Mouse (Mus musculus) G1E (cell line): ENCODE measurements at regions not wholly inside any gene's neighbourhood (a gene's known extent, or its start where the extent isn't known, plus 50 kb on each side); places are given as distances from the start of the nearest gene placed in this dataset.

ENCODE experiments used
- ATAC-seq: 2 replicates; pipeline ENCODE4 v1.8.0; 2016; ENCODE audit warnings: mild to moderate bottlenecking; ENCODE audit not compliant: insufficient number of reproducible peaks, poor library complexity, low FRiP score, severe bottlenecking; ENCODE audit errors: extremely low read depth
- DNase-seq: peaks from one replicate; pipeline ENCODE4 v3.0.0; 2012; ENCODE audit warnings: low spot score
- H3K27me3 ChIP-seq: 2 replicates; pipeline ENCODE4 v1.6.1; 2012; ENCODE audit warnings: mild to moderate bottlenecking, low read length, inconsistent platforms; ENCODE audit not compliant: insufficient read depth
- H3K36me3 ChIP-seq: replicated peaks from 2 replicates; pipeline ENCODE3; 2012; ENCODE audit warnings: mild to moderate bottlenecking, inconsistent platforms
- H3K4me1 ChIP-seq: 2 replicates; pipeline ENCODE4 v1.6.1; 2012; ENCODE audit warnings: low read depth, low read length, inconsistent platforms, mixed read lengths; ENCODE audit not compliant: insufficient read depth
- H3K4me3 ChIP-seq: 2 replicates; pipeline ENCODE4 v1.5.1; 2012; ENCODE audit warnings: low read depth, mild to moderate bottlenecking, inconsistent platforms, low read length, moderate library complexity, mixed read lengths
- H3K9me3 ChIP-seq: replicated peaks from 2 replicates; pipeline ENCODE4 v1.6.1; 2012; ENCODE audit warnings: inconsistent platforms
- CTCF ChIP-seq: IDR thresholded peaks from 2 replicates; pipeline ENCODE4 v1.5.1; 2012; ENCODE audit warnings: low read depth, low read length, inconsistent platforms, mixed read lengths
- GATA1 ChIP-seq: IDR thresholded peaks from 2 replicates; pipeline ENCODE4 v1.6.1; 2012; ENCODE audit warnings: borderline replicate concordance, low read length, inconsistent platforms, mixed read lengths
- GATA2 ChIP-seq: IDR thresholded peaks from 2 replicates; pipeline ENCODE4 v1.6.1; 2012; ENCODE audit warnings: low read depth, low read length, inconsistent platforms, borderline replicate concordance
- POLR2AphosphoS5 ChIP-seq: IDR thresholded peaks from 2 replicates; pipeline ENCODE4 v1.6.1; 2012; ENCODE audit warnings: low read depth, low read length, inconsistent platforms; ENCODE audit not compliant: insufficient replicate concordance
- TAL1 ChIP-seq: conservative IDR thresholded peaks from 2 replicates; pipeline ENCODE4 v1.6.1; 2012; ENCODE audit warnings: low read depth, low read length, inconsistent platforms, mixed read lengths

DNA sequence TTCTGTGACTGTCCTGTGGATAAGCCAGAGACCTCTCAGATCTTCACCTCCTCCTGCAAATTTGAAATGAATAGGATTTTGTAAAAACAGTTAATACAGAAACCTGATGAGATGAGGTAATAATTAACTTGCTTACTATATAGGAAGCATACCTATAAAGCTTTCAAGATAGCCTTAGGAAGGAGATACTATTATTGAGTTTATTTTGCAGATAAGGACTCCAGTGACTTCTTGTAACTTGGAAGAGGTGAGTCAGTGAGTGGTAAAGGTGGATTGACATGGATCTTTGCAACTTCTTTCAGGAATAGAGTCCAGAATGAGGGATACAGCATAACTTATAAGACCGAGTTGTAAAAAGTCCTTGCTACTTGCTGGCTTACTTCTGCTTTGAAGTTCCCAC is 315.7 kb upstream of the Slco3a1 start:
- no peak for DNase-seq

DNA sequence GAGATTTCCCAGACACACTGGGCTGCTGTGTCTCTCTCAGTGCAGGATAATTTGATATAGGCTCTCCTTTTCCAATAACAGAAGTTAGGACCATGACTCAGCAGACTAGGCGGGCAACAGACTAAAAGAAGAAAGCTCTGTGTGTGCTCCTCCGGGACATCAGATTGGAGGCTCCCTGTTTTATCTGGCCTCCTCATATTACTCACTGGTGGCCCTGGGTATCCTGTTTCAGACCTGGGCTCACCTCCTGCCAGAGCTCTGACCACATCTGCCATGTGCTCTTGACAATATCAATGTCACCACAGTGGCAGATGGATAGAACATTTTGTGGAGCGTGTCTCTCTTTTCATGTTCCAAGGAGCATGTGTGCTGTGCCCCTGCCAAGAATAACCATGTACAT is 308.1 kb upstream of the Slco3a1 start:
- ATAC-seq (no peak), DNase-seq (no peak)
- H3K9me3 ChIP-seq = no peaks in the 10 kb centered on the region
- H3K36me3 ChIP-seq = no peaks in the 10 kb centered on the region
- no peaks in the 10 kb centered on the region for H3K27me3 ChIP-seq
- TF ChIP-seq GATA2 (no peak), CTCF (no peak), TAL1 (no peak), POLR2AphosphoS5 (no peak), GATA1 (no peak)
- no peaks in the 10 kb centered on the region for H3K4me1 ChIP-seq
- no peak overlapping the region for H3K4me3 ChIP-seq

More for the DNA sequence above, 315.7 kb upstream of the Slco3a1 start:
- Histone ChIP-seq H3K36me3 (no peaks in the 10 kb centered on the region), H3K27me3 (no peaks in the 10 kb centered on the region), H3K9me3 (peaks cover 3% of the 10 kb centered on the region; the same call in 1 of the 2 replicates), H3K4me3 (no peak overlapping the region), H3K4me1 (no peaks in the 10 kb centered on the region)
- TF ChIP-seq CTCF (no peak), POLR2AphosphoS5 (no peak), TAL1 (no peak)
- no peak for ATAC-seq

DNA sequence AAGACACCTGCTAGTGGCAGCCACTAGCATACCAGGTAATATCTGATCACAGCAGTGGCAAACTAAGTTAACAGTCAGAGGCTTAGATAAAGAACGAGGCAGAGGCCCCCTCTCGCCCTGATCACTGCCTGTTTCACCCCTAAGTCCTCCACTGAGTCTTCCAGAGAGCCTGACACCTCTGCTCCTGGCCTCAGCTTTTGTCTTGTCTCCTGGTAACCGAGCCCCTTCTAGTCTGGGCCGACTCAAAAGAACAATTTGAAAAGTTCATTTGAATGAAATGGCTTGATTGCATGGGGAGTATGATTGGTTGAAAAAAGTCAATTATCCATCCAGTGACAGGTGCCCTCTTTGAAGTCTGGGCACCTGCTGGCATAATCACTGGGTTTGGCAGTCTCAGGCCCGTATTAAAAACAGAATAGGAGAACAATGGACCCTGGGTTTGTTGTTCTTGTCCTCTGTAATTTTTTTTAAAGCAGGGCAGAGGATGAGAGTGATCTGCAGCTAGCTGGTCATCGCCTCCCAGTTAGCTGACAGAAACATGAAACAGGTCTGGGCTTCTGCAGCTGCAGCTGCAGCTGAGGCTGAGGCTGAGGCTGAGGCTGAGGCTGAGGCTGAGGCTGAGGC is 289.8 kb upstream of the Slco3a1 start:
- no peaks in the 10 kb centered on the region for H3K4me1 ChIP-seq
- no peaks in the 10 kb centered on the region for H3K27me3 ChIP-seq
- DNase-seq (no peak), ATAC-seq (no peak)
- H3K4me3 ChIP-seq = no peak overlapping the region
- H3K36me3 ChIP-seq = no peaks in the 10 kb centered on the region
- TF ChIP-seq POLR2AphosphoS5 (no peak), GATA2 (no peak), CTCF (no peak), GATA1 (no peak), TAL1 (no peak)
- H3K9me3 ChIP-seq = no peaks in the 10 kb centered on the region

DNA sequence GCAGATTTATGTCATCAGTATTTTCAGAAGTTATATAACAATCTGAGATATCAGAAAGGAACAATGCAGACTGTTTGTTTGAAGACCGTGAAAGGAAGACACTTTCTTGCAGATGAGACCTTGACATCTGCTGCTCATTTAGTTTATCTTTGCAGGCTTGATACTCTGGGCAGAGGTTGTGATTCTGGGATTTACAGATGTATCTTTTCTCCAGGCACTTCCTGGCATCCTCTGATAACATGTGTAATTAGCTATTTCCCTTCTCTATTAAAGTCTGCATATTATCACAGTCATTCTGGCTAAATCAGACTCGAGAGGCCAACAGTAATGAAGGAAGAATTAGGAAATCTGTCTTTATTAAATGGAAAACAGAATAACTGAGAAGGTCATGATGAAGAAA is 268.7 kb upstream of the Slco3a1 start:
- H3K36me3 ChIP-seq = no peaks in the 10 kb centered on the region
- no peaks in the 10 kb centered on the region for H3K4me1 ChIP-seq
- TF ChIP-seq GATA1 = no peak
- no peak for TF ChIP-seq TAL1
- TF ChIP-seq GATA2 = no peak
- no peak for TF ChIP-seq CTCF
- no peak for ATAC-seq
- no peaks in the 10 kb centered on the region for H3K9me3 ChIP-seq
- no peak overlapping the region for H3K4me3 ChIP-seq
- no peak for DNase-seq
- no peaks in the 10 kb centered on the region for H3K27me3 ChIP-seq

DNA sequence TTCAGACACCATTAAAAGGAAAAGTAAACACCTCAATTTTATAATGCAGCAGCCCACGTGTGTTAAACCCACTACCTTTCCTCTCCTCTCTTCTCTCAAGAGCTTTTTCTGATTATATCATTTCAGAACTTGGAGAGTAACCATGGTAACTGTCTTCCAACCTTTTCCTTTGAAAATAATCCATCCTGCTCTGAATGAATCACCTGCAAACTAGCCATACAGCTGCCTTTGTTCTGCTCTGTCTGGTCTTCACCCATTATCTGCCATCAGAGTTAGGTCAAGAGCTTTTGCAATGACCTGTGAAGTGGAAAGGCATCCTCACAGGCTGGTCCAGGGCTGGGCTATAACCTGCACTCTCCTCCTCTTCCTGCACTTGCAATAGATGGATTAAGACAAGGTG is 238.7 kb upstream of the Slco3a1 start:
- H3K4me3 ChIP-seq = no peak overlapping the region
- H3K36me3 ChIP-seq = no peaks in the 10 kb centered on the region
- TF ChIP-seq TAL1 (no peak), CTCF (no peak), GATA1 (no peak)
- no peak for DNase-seq
- H3K27me3 ChIP-seq = no peaks in the 10 kb centered on the region
- ATAC-seq = no peak
- no peaks in the 10 kb centered on the region for H3K4me1 ChIP-seq
- H3K9me3 ChIP-seq = peaks cover 5% of the 10 kb centered on the region; the same call in 1 of the 2 replicates

DNA sequence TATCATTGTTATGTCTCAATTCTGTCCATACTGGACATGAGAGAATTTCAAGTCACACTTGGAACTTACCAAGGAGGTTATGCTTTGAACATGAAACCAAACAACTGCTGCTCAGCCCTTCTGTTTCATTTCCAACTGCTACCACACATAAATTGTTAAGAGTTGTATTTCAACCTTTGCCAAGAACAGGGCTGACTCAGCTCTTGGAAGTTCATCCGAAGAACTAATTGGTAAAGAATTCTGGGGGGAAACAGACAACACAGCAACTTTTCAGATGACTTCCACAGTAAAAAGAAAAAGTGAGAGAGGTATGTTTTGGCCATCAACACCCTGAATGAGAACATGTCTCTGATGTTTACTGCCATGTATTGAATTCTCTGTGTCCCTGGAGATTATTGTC is 234.1 kb upstream of the Slco3a1 start:
- ATAC-seq (no peak), DNase-seq (no peak)
- Histone ChIP-seq H3K36me3 (no peaks in the 10 kb centered on the region), H3K4me1 (no peaks in the 10 kb centered on the region), H3K27me3 (no peaks in the 10 kb centered on the region), H3K9me3 (0 out of 2 replicates have a peak, but pooled peaks cover 4% of the 10 kb centered on the region), H3K4me3 (no peak overlapping the region)
- TF ChIP-seq GATA2 (no peak), CTCF (no peak), POLR2AphosphoS5 (no peak), TAL1 (no peak)
